ENCODE assay signal across 11 mouse cellular contexts in the genomic region with DNA sequence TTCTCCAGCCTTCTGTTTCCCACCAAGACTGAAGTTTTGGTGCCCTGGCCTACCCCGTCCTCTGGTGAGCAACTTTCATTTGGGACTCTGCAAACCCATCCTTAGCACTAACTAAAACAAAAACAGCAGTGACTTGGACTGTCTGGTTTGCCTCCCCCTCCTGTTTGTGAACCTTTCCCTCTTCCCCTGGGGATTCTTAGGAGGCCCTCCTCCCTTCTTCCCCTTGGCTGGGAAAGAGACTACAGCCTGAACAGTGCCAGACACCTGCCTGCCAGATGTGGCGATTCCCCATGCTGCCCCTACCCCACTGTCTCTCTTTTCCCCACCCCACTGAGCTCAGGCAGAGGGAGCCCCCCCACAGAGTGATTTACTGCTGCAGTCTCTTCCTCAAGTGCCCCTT. TPM values are rescaled to one million over a fixed set of nuclear protein-coding genes. Genes with fewer than 3 reads are reported as not detected.
DNase-seq lines count a peak whose midpoint lies in the region; ATAC-seq lines count a peak whose summit lies in the region.
"Had no signal": no experiment of that assay in that cellular context is flagged by ENCODE, and none has a peak within 500 bp of the region (broad histone marks: within the 10 kb centered on the region; RNA-seq: fewer than 3 reads in every experiment).

No protein-coding gene starts in this region.

- ATAC-seq in heart, embryonic 14.5 days (ENCODE audit: insufficient number of reproducible peaks, insufficient read depth, low FRiP score, low read depth), result no peak
- no peak for ATAC-seq in hindbrain, embryonic 15.5 days (ENCODE audit: low FRiP score, low read depth)

- no peak overlapping the region for H3K4me3 ChIP-seq in heart, embryonic 14.5 days (ENCODE audit: control insufficient read depth in 1 of 2, insufficient read depth in 1 of 2, low read depth in 1 of 2, low read length in 2 of 2)
- H3K4me3 ChIP-seq in embryonic facial prominence, embryonic 10.5 days, result peak overlapping the region; percentile 45
- no peak overlapping the region for H3K4me3 ChIP-seq in hindbrain, embryonic 15.5 days

- H3K4me2 ChIP-seq in heart, embryonic 14.5 days (ENCODE audit: low read length), result no peak overlapping the region; the same call in 1 of the 2 replicates
- peak overlapping the region; percentile 53; the same call in 1 of the 2 replicates for H3K4me2 ChIP-seq in hindbrain, embryonic 15.5 days

- H3K36me3 ChIP-seq in heart, embryonic 14.5 days (ENCODE audit: control insufficient read depth, insufficient read depth, low read length), result peaks cover 30% of the 10 kb centered on the region
- peaks cover 36% of the 10 kb centered on the region for H3K36me3 ChIP-seq in embryonic facial prominence, embryonic 10.5 days (replicated peaks)
- no peaks in the 10 kb centered on the region for H3K36me3 ChIP-seq in hindbrain, embryonic 15.5 days

- DNase-seq in heart, postnatal 4 days, result no peak
- peak; percentile 82 for DNase-seq in embryonic facial prominence, embryonic 10.5 days (ENCODE audit: low spot score)
- DNase-seq in neural tube, embryonic 10.5 days (ENCODE audit: extremely low spot score, low spot score), result peak; percentile 81
- DNase-seq in right cerebral cortex, postnatal 36 days (ENCODE audit: low spot score in 2 of 2), result no peak
- no peak for DNase-seq in frontal cortex, postnatal 10 days (ENCODE audit: low spot score in 2 of 2)
- no peak for DNase-seq in layer of hippocampus, postnatal 14 days (ENCODE audit: low spot score in 2 of 2)
- DNase-seq: kidney, adult 9 months; thymus, postnatal 36 days had no signal

- 42% methylated on average over 2 of the region's 2 CpGs for whole genome bisulfite sequencing in heart, embryonic 14.5 days
- 14% methylated on average over 2 of the region's 2 CpGs for WGBS in embryonic facial prominence, embryonic 10.5 days
- 21% methylated on average over 2 of the region's 2 CpGs for WGBS in hindbrain, embryonic 15.5 days

- H3K27ac ChIP-seq in heart, embryonic 14.5 days (replicated peaks in 1 of 2; ENCODE audit: control insufficient read depth in 1 of 2, insufficient read depth in 1 of 2, low read depth in 2 of 2, low read length in 2 of 2), result peak overlapping the region; percentile 1 to 26; a peak in 3 of 4 replicates
- peak overlapping the region; percentile 96 for H3K27ac ChIP-seq in embryonic facial prominence, embryonic 10.5 days (replicated peaks)
- H3K27ac ChIP-seq in hindbrain, embryonic 15.5 days (replicated peaks), result peak overlapping the region; percentile 97

- peak overlapping the region; percentile 51 for H3K9ac ChIP-seq in heart, embryonic 14.5 days (ENCODE audit: low read length)
- H3K9ac ChIP-seq in hindbrain, embryonic 15.5 days, result peak overlapping the region; percentile 48

- peaks cover 40 to 57% of the 10 kb centered on the region in 2 experiments for H3K4me1 ChIP-seq in heart, embryonic 14.5 days (ENCODE audit: control insufficient read depth in 2 of 2, insufficient read depth in 2 of 2, low read length in 2 of 2)
- peaks cover 99% of the 10 kb centered on the region for H3K4me1 ChIP-seq in embryonic facial prominence, embryonic 10.5 days
- H3K4me1 ChIP-seq in hindbrain, embryonic 15.5 days (replicated peaks), result peaks cover 91% of the 10 kb centered on the region

- H3K27me3 ChIP-seq in heart, embryonic 14.5 days (ENCODE audit: control insufficient read depth, insufficient read depth, low read length), result no peaks in the 10 kb centered on the region
- H3K27me3 ChIP-seq in embryonic facial prominence, embryonic 10.5 days (replicated peaks; ENCODE audit: low read depth, poor library complexity, severe bottlenecking), result 0 out of 2 replicates have a peak, but pooled peaks cover 4% of the 10 kb centered on the region
- H3K27me3 ChIP-seq in hindbrain, embryonic 15.5 days, result no peaks in the 10 kb centered on the region

- no peaks in the 10 kb centered on the region for H3K9me3 ChIP-seq in heart, embryonic 14.5 days (ENCODE audit: control insufficient read depth, low read length)
- no peaks in the 10 kb centered on the region for H3K9me3 ChIP-seq in embryonic facial prominence, embryonic 10.5 days
- H3K9me3 ChIP-seq in hindbrain, embryonic 15.5 days, result no peaks in the 10 kb centered on the region

RNA-seq across cellular contexts. Expression of a gene that starts 9.4 kb away (rescaled TPM):
- 0.11 and 0.24 TPM in 2 replicates for polyA plus RNA-seq in heart, embryonic 14.5 days (2014; fragmentation: Nextera tagmentation; extraction: Ambion mirVana)
- not detected for total RNA-seq in heart, postnatal 4 days (2021)
- 0.16 and 0.29 TPM in 2 replicates for polyA plus RNA-seq in embryonic facial prominence, embryonic 10.5 days (2016; fragmentation: Nextera tagmentation; extraction: Ambion mirVana)
- polyA plus RNA-seq in hindbrain, embryonic 15.5 days (2015; fragmentation: Nextera tagmentation; extraction: Ambion mirVana), result 0.41 and 0.44 TPM in 2 replicates
- total RNA-seq in layer of hippocampus, postnatal 14 days (2021), result under 1 TPM; 0.74 to 0.81 TPM
- total RNA-seq: neutrophil, adult 5-6 weeks had no signal

RNA-seq across cellular contexts. Expression of a gene that starts 28.5 kb away (rescaled TPM):
- polyA plus RNA-seq in heart, embryonic 14.5 days (2014; fragmentation: Nextera tagmentation; extraction: Ambion mirVana), result 163 and 172 TPM in 2 replicates
- 10 to 100 TPM; 88.7 to 91.2 TPM for total RNA-seq in heart, postnatal 4 days (2021)
- 281 and 285 TPM in 2 replicates for polyA plus RNA-seq in embryonic facial prominence, embryonic 10.5 days (2016; fragmentation: Nextera tagmentation; extraction: Ambion mirVana)
- polyA plus RNA-seq in hindbrain, embryonic 15.5 days (2015; fragmentation: Nextera tagmentation; extraction: Ambion mirVana), result 200 and 208 TPM in 2 replicates
- total RNA-seq in layer of hippocampus, postnatal 14 days (2021), result 100 to 1,000 TPM; 102 to 105 TPM

RNA-seq across cellular contexts. Expression of a gene that starts 38.8 kb away (rescaled TPM):
- 8.1 and 9.1 TPM in 2 replicates for polyA plus RNA-seq in heart, embryonic 14.5 days (2014; fragmentation: Nextera tagmentation; extraction: Ambion mirVana)
- total RNA-seq in heart, postnatal 4 days (2021), result 10 to 100 TPM; 21.9 to 22.0 TPM
- 22.1 and 22.7 TPM in 2 replicates for polyA plus RNA-seq in embryonic facial prominence, embryonic 10.5 days (2016; fragmentation: Nextera tagmentation; extraction: Ambion mirVana)
- 22.6 and 26.6 TPM in 2 replicates for polyA plus RNA-seq in hindbrain, embryonic 15.5 days (2015; fragmentation: Nextera tagmentation; extraction: Ambion mirVana)
- total RNA-seq in layer of hippocampus, postnatal 14 days (2021), result 10 to 100 TPM; 43.2 to 44.4 TPM

RNA-seq across cellular contexts. Expression of a gene that starts 42.8 kb away (rescaled TPM):
- 1.8 and 2.2 TPM in 2 replicates for polyA plus RNA-seq in heart, embryonic 14.5 days (2014; fragmentation: Nextera tagmentation; extraction: Ambion mirVana)
- total RNA-seq in heart, postnatal 4 days (2021), result 1 to 10 TPM; 1.0 to 1.1 TPM
- 4.7 and 5.9 TPM in 2 replicates for polyA plus RNA-seq in embryonic facial prominence, embryonic 10.5 days (2016; fragmentation: Nextera tagmentation; extraction: Ambion mirVana)
- polyA plus RNA-seq in hindbrain, embryonic 15.5 days (2015; fragmentation: Nextera tagmentation; extraction: Ambion mirVana), result 0.58 and 0.89 TPM in 2 replicates
- not detected for total RNA-seq in layer of hippocampus, postnatal 14 days (2021)

Comparison
In these comparisons a context has a peak if more than half of its experiments do, and no peak if none do; other contexts are left out.
1. H3K27ac ChIP-seq: peak in every context shown above with its lines; median percentile 97 in hindbrain, embryonic 15.5 days; 96 in embryonic facial prominence, embryonic 10.5 days; 14 in heart, embryonic 14.5 days.
2. DNase-seq: peak in embryonic facial prominence, embryonic 10.5 days (single experiment) and neural tube, embryonic 10.5 days (single experiment); none in heart, postnatal 4 days (single experiment), right cerebral cortex, postnatal 36 days (0 of 2), frontal cortex, postnatal 10 days (0 of 2) and layer of hippocampus, postnatal 14 days (0 of 2).